Mouse (Mus musculus) liver, adult (tissue): Measurements from ENCODE around the gene Cxcl12.

Experiments used
- GATA4 ChIP-seq: IDR thresholded peaks from 2 replicates; pipeline ENCODE4 v1.6.1; 2014; ENCODE audit warnings: mild to moderate bottlenecking, low read length; ENCODE audit not compliant: insufficient replicate concordance

Cxcl12 gene

DNA sequence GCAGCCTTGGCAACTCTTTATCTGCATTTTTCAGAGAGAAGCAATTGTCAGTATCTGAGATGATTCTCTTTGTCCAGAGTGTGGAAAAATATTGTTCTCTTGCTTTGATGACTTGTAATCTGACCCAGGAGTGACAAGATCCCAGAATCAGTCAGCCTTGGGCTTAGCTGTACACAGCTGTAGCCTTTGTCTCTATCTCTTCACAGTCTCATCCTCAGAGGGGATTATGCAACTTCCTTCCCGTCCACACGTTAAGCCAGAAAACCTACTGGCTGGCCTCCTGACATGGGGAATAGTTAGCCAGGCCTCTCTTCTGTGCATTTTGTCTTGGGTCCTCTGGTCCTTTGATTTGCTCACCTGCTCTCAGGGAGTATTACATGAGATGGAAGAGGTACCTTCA is 31.4 kb downstream of the Cxcl12 start:
- TF ChIP-seq GATA4 = no peak

DNA sequence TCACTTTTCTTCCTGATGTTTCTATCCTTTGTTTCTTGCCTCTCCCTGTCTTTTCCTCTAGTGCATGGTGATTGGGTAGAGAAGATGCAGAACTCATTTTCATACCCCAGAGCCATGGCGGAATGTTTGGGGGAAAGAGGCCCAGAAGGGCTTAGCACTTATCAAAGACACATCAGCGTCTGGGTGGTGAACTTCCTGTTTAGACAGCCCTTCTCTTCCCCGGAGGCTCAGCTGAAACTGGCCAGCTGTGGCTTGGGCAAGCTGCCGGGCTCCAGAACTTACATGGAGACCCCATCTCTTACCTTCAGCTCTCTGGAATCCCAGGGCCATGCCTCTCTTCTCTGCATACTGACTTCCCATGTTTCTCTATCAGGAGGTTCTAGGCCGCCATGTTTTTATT is 32.6 kb downstream of the Cxcl12 start:
- TF ChIP-seq GATA4 = no peak

DNA sequence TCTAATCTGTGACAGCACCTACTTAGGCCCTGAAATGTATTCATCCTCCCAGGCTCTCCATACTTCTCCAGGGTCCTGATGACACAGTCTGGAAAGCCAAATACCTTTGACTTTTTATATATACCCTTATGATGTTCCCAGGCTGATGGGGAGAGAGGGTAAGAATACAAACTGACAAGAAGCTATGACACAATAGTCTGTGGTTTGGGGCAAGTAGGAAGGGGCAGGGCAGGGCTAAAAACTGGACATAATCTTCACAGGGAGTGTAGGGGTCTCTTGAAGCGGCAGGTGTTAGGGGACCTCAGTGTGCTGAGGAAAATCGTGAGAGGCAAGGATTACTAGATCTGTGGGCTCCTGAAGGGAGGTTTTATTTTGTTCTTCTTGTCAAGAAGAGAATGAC is 33.1 kb downstream of the Cxcl12 start:
- no peak for TF ChIP-seq GATA4

GRCm38 (mm10) chr6:117201859-117202258 is 33.5 kb downstream of the Cxcl12 start:
- TF ChIP-seq GATA4 = no peak

DNA sequence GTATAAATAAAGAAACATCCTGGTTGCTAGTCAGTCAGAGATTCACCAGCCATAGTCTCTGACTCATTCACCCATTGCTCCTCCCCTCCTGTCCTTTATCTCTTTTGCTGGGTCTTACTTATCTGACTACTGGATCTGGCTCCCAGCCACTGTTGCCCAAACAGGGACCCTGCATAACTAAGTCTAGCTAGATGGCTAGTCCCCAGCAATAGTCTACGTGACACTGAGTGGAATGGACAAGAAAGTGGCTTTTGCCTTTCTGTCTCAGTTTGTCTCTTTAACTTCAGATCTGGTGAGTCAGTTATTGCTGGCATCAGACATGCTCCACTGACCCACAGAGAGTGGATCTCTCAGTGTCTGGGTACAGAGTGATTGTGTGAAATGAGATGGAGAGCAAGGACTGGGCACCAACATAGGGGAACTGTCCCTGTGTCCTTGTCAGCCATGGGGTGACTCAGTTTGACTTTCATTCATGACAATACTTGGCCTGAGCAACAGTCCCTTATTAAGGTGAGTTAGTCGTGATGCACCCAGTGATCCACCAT is 34.6 kb downstream of the Cxcl12 start:
- TF ChIP-seq GATA4 = no peak

DNA sequence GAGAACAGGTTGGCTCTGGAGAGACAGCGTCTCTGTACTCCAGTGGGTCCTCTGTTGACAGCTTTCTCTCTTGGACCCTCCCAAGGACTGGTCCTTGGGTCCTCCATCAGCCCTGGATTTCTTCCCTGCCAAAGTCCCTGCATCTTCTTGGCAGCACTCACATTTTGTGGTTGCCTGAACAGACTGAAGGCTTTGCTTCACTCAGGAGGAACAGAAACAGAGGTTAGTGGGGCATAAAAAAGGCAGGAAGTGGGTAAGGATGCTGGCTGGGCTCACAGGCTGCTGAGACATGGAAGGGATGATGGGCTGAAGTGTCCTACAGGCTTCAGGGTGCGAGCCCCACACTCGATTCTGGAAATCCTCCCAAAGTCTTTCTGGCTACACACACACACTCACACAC is 35.8 kb downstream of the Cxcl12 start:
- no peak for TF ChIP-seq GATA4

- TF ChIP-seq GATA4 = no peak
Measured at GRCm38 (mm10) chr6:117206834-117207233, 38.5 kb downstream of the Cxcl12 start.

- no peak for TF ChIP-seq GATA4
Measured at GRCm38 (mm10) chr6:117207289-117207688, 39.0 kb downstream of the Cxcl12 start.

- TF ChIP-seq GATA4 = no peak
Measured at GRCm38 (mm10) chr6:117210086-117210485, 41.8 kb downstream of the Cxcl12 start.

- TF ChIP-seq GATA4 = no peak
Measured at GRCm38 (mm10) chr6:117210536-117210935, 42.2 kb downstream of the Cxcl12 start.

DNA sequence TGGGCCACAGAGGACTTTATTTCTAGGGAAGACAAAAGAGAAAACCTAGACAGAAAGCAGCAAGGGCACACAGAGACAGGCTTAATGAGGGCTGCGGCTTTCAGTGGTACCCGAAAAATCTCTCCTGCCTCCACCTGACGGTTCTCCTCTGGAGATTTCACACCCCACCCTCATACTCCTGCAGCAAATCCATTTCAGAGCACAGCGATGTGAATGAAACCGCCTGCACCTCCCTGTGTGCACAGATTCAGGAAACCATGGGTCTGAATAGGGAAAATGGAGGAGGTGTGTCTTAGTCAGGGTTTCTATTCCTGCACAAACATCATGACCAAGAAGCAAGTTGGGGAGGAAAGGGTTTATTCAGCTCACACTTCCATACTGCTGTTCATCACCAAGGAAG is 46.2 kb downstream of the Cxcl12 start:
- TF ChIP-seq GATA4 = no peak

GRCm38 (mm10) chr6:117218442-117219299 is 50.3 kb downstream of the Cxcl12 start:
- no peak for TF ChIP-seq GATA4

DNA sequence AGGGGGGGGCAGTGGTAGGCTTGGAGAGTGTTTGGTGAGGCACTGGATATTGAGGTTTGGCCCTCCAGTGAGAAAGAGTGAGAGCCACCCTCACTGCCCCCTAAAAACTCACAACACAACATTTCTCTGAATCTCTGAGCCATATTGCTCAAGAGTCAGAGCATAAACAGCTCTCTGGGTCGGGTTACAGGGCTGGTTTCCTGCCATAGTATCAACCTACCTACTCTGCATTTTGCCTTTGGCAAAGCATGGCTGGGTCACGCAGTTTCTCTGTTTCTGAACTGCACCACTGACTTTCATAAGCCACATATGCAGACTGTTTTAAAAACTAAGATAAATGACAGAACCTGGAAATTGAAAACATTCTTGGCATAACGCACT is 51.0 kb downstream of the Cxcl12 start:
- TF ChIP-seq GATA4 = no peak

- no peak for TF ChIP-seq GATA4
Measured at GRCm38 (mm10) chr6:117219911-117220481, 51.7 kb downstream of the Cxcl12 start.

DNA sequence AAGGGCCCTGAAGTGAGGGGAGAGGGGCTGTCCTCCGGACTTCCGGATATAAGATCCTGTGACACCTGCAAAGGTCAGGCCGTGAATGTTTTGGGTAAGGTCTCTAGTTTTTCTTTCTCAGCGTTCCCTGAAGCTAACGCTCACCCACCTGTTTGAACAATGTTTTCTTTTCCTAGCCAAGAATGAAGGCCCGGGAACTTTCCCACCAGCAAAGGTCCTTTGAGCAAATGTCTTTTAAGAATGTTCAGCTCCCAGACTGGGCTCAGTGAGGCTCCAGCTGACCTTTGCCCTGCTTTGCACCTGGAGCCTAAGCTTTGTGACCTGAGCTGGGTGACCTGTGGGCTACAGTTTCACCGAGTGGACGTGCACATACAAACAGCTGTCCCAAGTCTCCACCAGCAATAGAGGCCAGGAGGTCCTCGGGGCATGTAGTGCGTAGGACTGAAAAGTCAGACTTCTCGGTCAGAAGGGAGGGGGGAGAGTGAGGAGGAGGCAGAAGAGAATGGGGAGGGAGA is 52.6 kb downstream of the Cxcl12 start:
- no peak for TF ChIP-seq GATA4
